ENCODE assay signal across 21 mouse cellular contexts in genomic region chr2:92967839-92968166, GRCm38 (mm10). TPM values are rescaled to one million over a fixed set of nuclear protein-coding genes. Genes with fewer than 3 reads are reported as not detected.
A peak's percentile ranks its signal among the peaks of the same experiment; 100 is the strongest.
DNase-seq lines count a peak whose midpoint lies in the region; ATAC-seq and TF ChIP-seq lines count a peak whose summit lies in the region.
"Had no signal": no experiment of that assay in that cellular context is flagged by ENCODE, and none has a peak within 500 bp of the region (broad histone marks: within the 10 kb centered on the region; RNA-seq: fewer than 3 reads in every experiment).

No protein-coding gene starts in this region.

- peaks cover 19% of the 10 kb centered on the region for H3K36me3 ChIP-seq in hindbrain, embryonic 13.5 days
- H3K36me3 ChIP-seq in hindbrain, embryonic 11.5 days (ENCODE audit: control insufficient read depth, insufficient read depth, low read length), result no peaks in the 10 kb centered on the region
- peaks cover 25% of the 10 kb centered on the region for H3K36me3 ChIP-seq in lung, embryonic 14.5 days (ENCODE audit: insufficient read depth)
- H3K36me3 ChIP-seq in lung, embryonic 16.5 days (ENCODE audit: control insufficient read depth, insufficient read depth, low read length), result peaks cover 10% of the 10 kb centered on the region

- no peak for DNase-seq in hindbrain, embryonic 11.5 days (ENCODE audit: low spot score)
- peak; percentile 28 for DNase-seq in lung, embryonic 14.5 days
- DNase-seq in lung, adult 2 months, result no peak
- DNase-seq in liver, result no peak
- DNase-seq in left cerebral cortex, adult 8-10 months (ENCODE audit: low spot score in 2 of 2), result no peak
- no peak for DNase-seq in adrenal gland, postnatal 36 days
- DNase-seq: adrenal gland, adult 8-10 months; cerebellum, adult 8-10 months; gastrocnemius, adult 2 months; layer of hippocampus, postnatal 36 days; left cerebral cortex, postnatal 4 days; liver, postnatal 0 days; right cerebral cortex, postnatal 4 days had no signal

- H3K27ac ChIP-seq in hindbrain, embryonic 13.5 days, result no peak overlapping the region; the same call in 1 of the 2 replicates
- no peak overlapping the region for H3K27ac ChIP-seq in hindbrain, embryonic 11.5 days (ENCODE audit: low read depth, low read length)
- peak overlapping the region; percentile 79 for H3K27ac ChIP-seq in lung, embryonic 14.5 days (ENCODE audit: low read depth)
- H3K27ac ChIP-seq in lung, embryonic 16.5 days (ENCODE audit: low read length), result peak overlapping the region; percentile 90
- H3K27ac ChIP-seq: forebrain, embryonic 15.5 days; gastrocnemius, adult 2 months had no signal

- WGBS in hindbrain, embryonic 13.5 days, result 60% methylated on average over 4 of the region's 4 CpGs
- 52% methylated on average over 4 of the region's 4 CpGs for WGBS in hindbrain, embryonic 11.5 days
- 34% methylated on average over 4 of the region's 4 CpGs for WGBS in lung, embryonic 14.5 days
- WGBS in lung, adult 2 months, result 47% methylated on average over 4 of the region's 4 CpGs
- WGBS in lung, embryonic 16.5 days, result 33% methylated on average over 4 of the region's 4 CpGs

- no peak for TF ChIP-seq CTCF in lung, embryonic 14.5 days (IDR thresholded peaks at IDR 0.05; ENCODE audit: low read depth)
- no peak for TF ChIP-seq CTCF in lung, adult 2 months (IDR thresholded peaks at IDR 0.05; ENCODE audit: insufficient read depth, low read length)

- no peak for TF ChIP-seq POLR2A in lung, adult 2 months (IDR thresholded peaks at IDR 0.05; ENCODE audit: borderline replicate concordance, extremely low read depth, low read depth, low read length)

- H3K9ac ChIP-seq in hindbrain, embryonic 13.5 days, result peak overlapping the region; percentile 46
- H3K9ac ChIP-seq in hindbrain, embryonic 11.5 days (ENCODE audit: low read depth, low read length), result no peak overlapping the region
- H3K9ac ChIP-seq in lung, embryonic 14.5 days, result no peak overlapping the region; the same call in 1 of the 2 replicates
- H3K9ac ChIP-seq in lung, embryonic 16.5 days (ENCODE audit: low read length), result no peak overlapping the region
- H3K9ac ChIP-seq: forebrain, embryonic 15.5 days; liver, postnatal 0 days; neural tube, embryonic 13.5 days had no signal

- H3K27me3 ChIP-seq in hindbrain, embryonic 13.5 days, result no peaks in the 10 kb centered on the region
- H3K27me3 ChIP-seq in hindbrain, embryonic 11.5 days (ENCODE audit: control insufficient read depth, insufficient read depth, low read length), result no peaks in the 10 kb centered on the region
- H3K27me3 ChIP-seq in lung, embryonic 14.5 days (ENCODE audit: insufficient read depth, low read length), result no peaks in the 10 kb centered on the region
- no peaks in the 10 kb centered on the region for H3K27me3 ChIP-seq in lung, embryonic 16.5 days (ENCODE audit: control insufficient read depth, insufficient read depth, low read depth, low read length)
- H3K27me3 ChIP-seq: forebrain, embryonic 15.5 days; neural tube, embryonic 13.5 days had no signal

- no peak for ATAC-seq in hindbrain, embryonic 13.5 days (ENCODE audit: low FRiP score)
- no peak for ATAC-seq in hindbrain, embryonic 11.5 days (ENCODE audit: low FRiP score)
- no peak for ATAC-seq in lung, embryonic 14.5 days (ENCODE audit: insufficient read depth)
- peak; percentile 58; the same call in 1 of the 2 replicates for ATAC-seq in lung, embryonic 16.5 days (ENCODE audit: low read depth)
- ATAC-seq: liver, postnatal 0 days had no signal

- peaks cover 22% of the 10 kb centered on the region for H3K4me1 ChIP-seq in hindbrain, embryonic 13.5 days (replicated peaks)
- 0 out of 2 replicates have a peak, but pooled peaks cover 4% of the 10 kb centered on the region for H3K4me1 ChIP-seq in hindbrain, embryonic 11.5 days (replicated peaks; ENCODE audit: control insufficient read depth, insufficient read depth, low read length)
- 0 out of 2 replicates have a peak, but pooled peaks cover 7% of the 10 kb centered on the region for H3K4me1 ChIP-seq in lung, embryonic 14.5 days (ENCODE audit: insufficient read depth)
- no peaks in the 10 kb centered on the region for H3K4me1 ChIP-seq in lung, adult 2 months (ENCODE audit: control insufficient read depth, insufficient read depth, low read length)
- H3K4me1 ChIP-seq in lung, embryonic 16.5 days (replicated peaks; ENCODE audit: control insufficient read depth, insufficient read depth, low read length), result peaks cover 21% of the 10 kb centered on the region

- H3K4me3 ChIP-seq in hindbrain, embryonic 13.5 days, result no peak overlapping the region
- no peak overlapping the region for H3K4me3 ChIP-seq in hindbrain, embryonic 11.5 days (ENCODE audit: low read depth, low read length)
- H3K4me3 ChIP-seq in lung, embryonic 14.5 days (ENCODE audit: low read depth, low read length), result no peak overlapping the region
- H3K4me3 ChIP-seq in lung, adult 2 months (replicated peaks; ENCODE audit: extremely low read depth, low read depth, low read length), result no peak overlapping the region
- no peak overlapping the region for H3K4me3 ChIP-seq in lung, embryonic 16.5 days (ENCODE audit: low read length)
- H3K4me3 ChIP-seq: erythroblast, embryonic 14.5 days; forebrain, embryonic 15.5 days; gastrocnemius, adult 2 months; midbrain, embryonic 10.5 days; neural tube, embryonic 13.5 days had no signal

- no peaks in the 10 kb centered on the region for H3K9me3 ChIP-seq in hindbrain, embryonic 13.5 days
- no peaks in the 10 kb centered on the region for H3K9me3 ChIP-seq in hindbrain, embryonic 11.5 days (ENCODE audit: control insufficient read depth, low read length)
- H3K9me3 ChIP-seq in lung, embryonic 14.5 days (ENCODE audit: low read depth, low read length), result no peaks in the 10 kb centered on the region
- H3K9me3 ChIP-seq in lung, embryonic 16.5 days (ENCODE audit: control insufficient read depth, low read length), result no peaks in the 10 kb centered on the region
- H3K9me3 ChIP-seq: forebrain, embryonic 15.5 days; midbrain, embryonic 10.5 days had no signal

- H3K4me2 ChIP-seq in hindbrain, embryonic 13.5 days, result no peak overlapping the region
- no peak overlapping the region for H3K4me2 ChIP-seq in hindbrain, embryonic 11.5 days (replicated peaks; ENCODE audit: low read depth, low read length)
- peak overlapping the region; percentile 15; the same call in 1 of the 2 replicates for H3K4me2 ChIP-seq in lung, embryonic 14.5 days
- peak overlapping the region; percentile 38 for H3K4me2 ChIP-seq in lung, embryonic 16.5 days (ENCODE audit: low read depth, low read length)
- H3K4me2 ChIP-seq: forebrain, embryonic 15.5 days; neural tube, embryonic 13.5 days had no signal

RNA-seq across cellular contexts. Expression of gene Syt13, which starts 52.9 kb away (rescaled TPM):
- polyA plus RNA-seq in hindbrain, embryonic 13.5 days (2015; fragmentation: Nextera tagmentation; extraction: Ambion mirVana), result 24.7 and 26.6 TPM in 2 replicates
- polyA plus RNA-seq in hindbrain, embryonic 11.5 days (2014; fragmentation: Nextera tagmentation; extraction: Ambion mirVana), result 15.4 and 25.0 TPM in 2 replicates
- 3.2 and 3.6 TPM in 2 replicates for polyA plus RNA-seq in lung, embryonic 14.5 days (2014; fragmentation: Nextera tagmentation; extraction: Ambion mirVana)
- 0.08 and 0.11 TPM in 2 replicates for polyA plus RNA-seq in lung, adult 2 months (2012; rRNA removed)
- polyA plus RNA-seq in lung, embryonic 16.5 days (2015; fragmentation: Nextera tagmentation; extraction: Ambion mirVana), result 3.4 and 3.5 TPM in 2 replicates
- 100 to 1,000 TPM; 150 to 160 (median 156) TPM for total RNA-seq in left cerebral cortex, adult 8-10 months (2022)
- 1 to 10 TPM; 1.1 to 2.0 TPM for total RNA-seq in adrenal gland, postnatal 36 days (2021)
- total RNA-seq: monocyte, adult 5-6 weeks had no signal
- polyA plus RNA-seq: erythroblast, embryonic 14.5 days; G1E had no signal

Comparison
In these comparisons a context has a peak if more than half of its experiments do, and no peak if none do; other contexts are left out.
1. H3K27ac ChIP-seq: peak in lung, embryonic 14.5 days (single experiment) and lung, embryonic 16.5 days (single experiment); none in hindbrain, embryonic 13.5 days (single experiment) and hindbrain, embryonic 11.5 days (single experiment).
2. H3K4me2 ChIP-seq: peak in lung, embryonic 14.5 days (single experiment) and lung, embryonic 16.5 days (single experiment); none in hindbrain, embryonic 13.5 days (single experiment) and hindbrain, embryonic 11.5 days (single experiment).